Mouse (Mus musculus) heart, adult 10 weeks (tissue): ENCODE measurements around the gene Arl14. TPM values are rescaled to one million over a fixed set of nuclear protein-coding genes. Genes with fewer than 3 reads are reported as not detected.

Experiments used
- polyA plus RNA-seq: library from polyadenylated mRNA; stranded (reverse); fragments of 350-450 nt; fragmentation: Illumina TruSeq; extraction: RNeasy Lipid Tissue Mini Kit (QIAGEN cat#74804); gene quantifications from one replicate; pipeline ENCODE4 v1.2.3, GENCODE M21; 2014; ENCODE audit warnings: low read depth, low replicate concordance

The Arl14 gene
- not detected for polyA plus RNA-seq

DNA sequence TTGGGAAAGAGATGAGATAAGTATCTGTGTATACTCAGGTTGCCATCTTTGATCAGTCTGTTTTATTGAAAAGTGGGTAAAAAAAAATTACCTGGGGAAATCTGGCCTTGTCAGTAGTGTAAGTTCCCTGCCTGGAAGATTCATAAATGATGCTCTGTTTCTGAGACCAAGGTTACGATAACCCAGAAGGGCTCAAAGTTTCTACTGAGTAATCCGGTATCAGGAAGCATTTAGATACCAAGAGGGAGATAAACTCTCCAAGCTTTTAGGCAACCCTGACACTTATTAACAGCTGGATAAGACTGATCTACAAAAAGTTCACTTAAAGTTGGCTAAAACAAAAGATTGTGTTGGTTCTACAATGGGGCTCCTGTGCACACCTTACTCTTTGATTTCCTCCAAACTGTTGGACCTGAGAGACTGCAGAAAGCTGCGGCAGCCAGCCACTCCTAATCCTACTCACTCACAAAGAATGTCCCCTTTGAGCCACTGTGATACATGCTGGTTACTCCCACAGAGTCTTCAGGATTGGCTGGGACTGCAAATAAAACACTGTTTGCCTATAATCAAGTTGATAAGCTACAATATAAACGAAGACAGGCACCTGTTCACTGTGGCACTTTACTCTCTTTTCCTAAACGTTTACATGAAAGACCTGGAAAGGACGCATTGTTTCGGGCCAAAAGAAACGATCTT, at the start of gene Arl14:
Gene Arl14 (plus strand): TSS at position 614 of the 696 bp plus-strand sequence.

Other genes with a start within 250 kb of the Arl14 start
- 4.7 TPM for gene Ift80, start 217.8 kb upstream of the Arl14 start, polyA plus RNA-seq
- gene Smc4, start 217.7 kb upstream of the Arl14 start, polyA plus RNA-seq, result 12.5 TPM
- 0.79 TPM for gene Trim59, start 177.7 kb upstream of the Arl14 start, polyA plus RNA-seq
- 64.7 TPM for gene Kpna4, start 95.3 kb upstream of the Arl14 start, polyA plus RNA-seq
- gene Ppm1l, start 94.4 kb downstream of the Arl14 start, polyA plus RNA-seq, result 20.0 TPM